33 mouse cellular contexts compared by ENCODE assay signal in genomic region chr19:25155709-25156108, GRCm38 (mm10).
A peak's percentile ranks its signal among the peaks of the same experiment; 100 is the strongest.
DNase-seq lines count a peak whose midpoint lies in the region; ATAC-seq and TF ChIP-seq lines count a peak whose summit lies in the region.
"Had no signal": no experiment of that assay in that cellular context is flagged by ENCODE, and none has a peak within 500 bp of the region (broad histone marks: within the 10 kb centered on the region; RNA-seq: fewer than 3 reads in every experiment).

No protein-coding gene starts in this region.

- no peak for TF ChIP-seq EP300 in heart, postnatal 0 days (IDR thresholded peaks at IDR 0.05; ENCODE audit: low read depth)

- H3K27me3 ChIP-seq in heart, postnatal 0 days (ENCODE audit: control insufficient read depth, insufficient read depth, low read length): no peaks in the 10 kb centered on the region
- H3K27me3 ChIP-seq in midbrain, embryonic 15.5 days (replicated peaks): no peaks in the 10 kb centered on the region
- H3K27me3 ChIP-seq: CH12.LX; embryonic facial prominence, embryonic 12.5 days; forebrain, embryonic 15.5 days; intestine, embryonic 15.5 days; liver, embryonic 12.5 days; megakaryocyte, embryonic 14.5 days; neural tube, embryonic 13.5 days; stomach, embryonic 15.5 days had no signal

- H3K27ac ChIP-seq in heart, postnatal 0 days (ENCODE audit: low read depth): peak overlapping the region; percentile 52
- no peak overlapping the region for H3K27ac ChIP-seq in midbrain, embryonic 15.5 days
- H3K27ac ChIP-seq: embryonic facial prominence, embryonic 12.5 days; forebrain, embryonic 10.5 days; forebrain, embryonic 15.5 days; hindbrain, postnatal 0 days; intestine, embryonic 15.5 days; kidney, postnatal 0 days; liver, embryonic 12.5 days; midbrain, embryonic 12.5 days; stomach, embryonic 15.5 days had no signal

- peak; percentile 48; the same call in 1 of the 2 replicates for ATAC-seq in heart, postnatal 0 days (ENCODE audit: insufficient read depth, low read depth)
- no peak for ATAC-seq in erythroblast, adult 5-6 weeks (replicated peaks; ENCODE audit: low FRiP score, poor library complexity, severe bottlenecking)
- no peak for ATAC-seq in midbrain, embryonic 15.5 days (replicated peaks)
- ATAC-seq: activated CD4-positive, CD25-positive, alpha-beta regulatory T cell, adult 4 months; forebrain, embryonic 15.5 days; hindbrain, postnatal 0 days; intestine, embryonic 15.5 days; liver, embryonic 12.5 days; liver, postnatal 0 days had no signal

- H3K9ac ChIP-seq in heart, postnatal 0 days (replicated peaks; ENCODE audit: low read depth, low read length): no peak overlapping the region
- H3K9ac ChIP-seq in midbrain, embryonic 15.5 days: no peak overlapping the region
- H3K9ac ChIP-seq: embryonic facial prominence, embryonic 12.5 days; forebrain, embryonic 15.5 days; intestine, embryonic 15.5 days; liver, embryonic 12.5 days; liver, postnatal 0 days; midbrain, embryonic 12.5 days; neural tube, embryonic 13.5 days; stomach, embryonic 15.5 days had no signal

- DNase-seq in adrenal gland, postnatal 14 days: peak; percentile 24
- DNase-seq in adrenal gland, postnatal 4 days (ENCODE audit: low spot score in 2 of 2): no peak
- peak; percentile 31 for DNase-seq in testis, postnatal 10 days (ENCODE audit: low spot score)
- DNase-seq in testis, postnatal 14 days (ENCODE audit: low spot score): no peak
- DNase-seq in heart, postnatal 0 days (ENCODE audit: low spot score): peak; percentile 19
- DNase-seq in cerebellum, postnatal 4 days (ENCODE audit: low spot score in 2 of 2): no peak
- DNase-seq: adrenal gland, adult 2 months; cerebellum, adult 11 months; cerebellum, adult 9-10 months; cerebellum, postnatal 36 days; embryo, embryonic 11 days; kidney, adult 2 months; layer of hippocampus, postnatal 36 days; left cerebral cortex, postnatal 4 days; liver, postnatal 0 days; lung, postnatal 4 days; thymus, adult 18-20 months; thymus, postnatal 25 days had no signal

- H3K4me3 ChIP-seq in heart, postnatal 0 days (ENCODE audit: low read depth, low read length): no peak overlapping the region
- H3K4me3 ChIP-seq in midbrain, embryonic 15.5 days: no peak overlapping the region
- H3K4me3 ChIP-seq: embryonic facial prominence, embryonic 12.5 days; forebrain, embryonic 10.5 days; forebrain, embryonic 15.5 days; intestine, embryonic 15.5 days; liver, embryonic 12.5 days; megakaryocyte, embryonic 14.5 days; midbrain, embryonic 12.5 days; neural tube, embryonic 13.5 days; stomach, embryonic 15.5 days had no signal

- no peaks in the 10 kb centered on the region for H3K36me3 ChIP-seq in heart, postnatal 0 days (replicated peaks; ENCODE audit: control insufficient read depth, insufficient read depth, low read length)
- H3K36me3 ChIP-seq in midbrain, embryonic 15.5 days (replicated peaks): no peaks in the 10 kb centered on the region
- H3K36me3 ChIP-seq: embryonic facial prominence, embryonic 12.5 days; forebrain, embryonic 10.5 days; forebrain, embryonic 15.5 days; intestine, embryonic 15.5 days; midbrain, embryonic 12.5 days; neural tube, embryonic 13.5 days; stomach, embryonic 15.5 days had no signal

- peak overlapping the region; percentile 21; the same call in 1 of the 2 replicates for H3K4me2 ChIP-seq in heart, postnatal 0 days (ENCODE audit: low read depth, low read length)
- H3K4me2 ChIP-seq in midbrain, embryonic 15.5 days: no peak overlapping the region
- H3K4me2 ChIP-seq: embryonic facial prominence, embryonic 12.5 days; forebrain, embryonic 15.5 days; intestine, embryonic 15.5 days; liver, embryonic 12.5 days; midbrain, embryonic 12.5 days; neural tube, embryonic 13.5 days; stomach, embryonic 15.5 days had no signal

- no peak for TF ChIP-seq CTCF in heart, postnatal 0 days (IDR thresholded peaks at IDR 0.05; ENCODE audit: low read depth)

- no peaks in the 10 kb centered on the region for H3K9me3 ChIP-seq in heart, postnatal 0 days (replicated peaks; ENCODE audit: control insufficient read depth, low read length)
- no peaks in the 10 kb centered on the region for H3K9me3 ChIP-seq in midbrain, embryonic 15.5 days
- H3K9me3 ChIP-seq: embryonic facial prominence, embryonic 12.5 days; forebrain, embryonic 10.5 days; forebrain, embryonic 15.5 days; intestine, embryonic 15.5 days; liver, embryonic 12.5 days; megakaryocyte, embryonic 14.5 days; midbrain, embryonic 12.5 days; neural tube, embryonic 13.5 days; stomach, embryonic 15.5 days had no signal

- WGBS in heart, postnatal 0 days: 41% methylated on average over 11 of the region's 11 CpGs
- 80% methylated on average over 11 of the region's 11 CpGs for WGBS in midbrain, embryonic 15.5 days

- H3K4me1 ChIP-seq in heart, postnatal 0 days (ENCODE audit: control insufficient read depth, insufficient read depth): peaks cover 7% of the 10 kb centered on the region; the same call in 1 of the 2 replicates
- peaks cover 3% of the 10 kb centered on the region; the same call in 1 of the 2 replicates for H3K4me1 ChIP-seq in midbrain, embryonic 15.5 days
- H3K4me1 ChIP-seq: embryonic facial prominence, embryonic 12.5 days; forebrain, embryonic 15.5 days; intestine, embryonic 15.5 days; liver, embryonic 12.5 days; megakaryocyte, embryonic 14.5 days; stomach, embryonic 15.5 days had no signal

Comparison
In these comparisons a context has a peak if more than half of its experiments do, and no peak if none do; other contexts are left out.
1. DNase-seq: peak in adrenal gland, postnatal 14 days (single experiment), testis, postnatal 10 days (single experiment) and heart, postnatal 0 days (single experiment); none in adrenal gland, postnatal 4 days (0 of 2), testis, postnatal 14 days (single experiment) and cerebellum, postnatal 4 days (0 of 2).